Mouse (Mus musculus): ENCODE results near the gene Eps15l1. TPM values are rescaled to one million over a fixed set of nuclear protein-coding genes. Genes with fewer than 3 reads are reported as not detected.
A peak's percentile ranks its signal among the peaks of the same experiment; 100 is the strongest.

Gene Eps15l1
- total RNA-seq, 1 experiment from 2014 or later, result 48.6 TPM

DNA sequence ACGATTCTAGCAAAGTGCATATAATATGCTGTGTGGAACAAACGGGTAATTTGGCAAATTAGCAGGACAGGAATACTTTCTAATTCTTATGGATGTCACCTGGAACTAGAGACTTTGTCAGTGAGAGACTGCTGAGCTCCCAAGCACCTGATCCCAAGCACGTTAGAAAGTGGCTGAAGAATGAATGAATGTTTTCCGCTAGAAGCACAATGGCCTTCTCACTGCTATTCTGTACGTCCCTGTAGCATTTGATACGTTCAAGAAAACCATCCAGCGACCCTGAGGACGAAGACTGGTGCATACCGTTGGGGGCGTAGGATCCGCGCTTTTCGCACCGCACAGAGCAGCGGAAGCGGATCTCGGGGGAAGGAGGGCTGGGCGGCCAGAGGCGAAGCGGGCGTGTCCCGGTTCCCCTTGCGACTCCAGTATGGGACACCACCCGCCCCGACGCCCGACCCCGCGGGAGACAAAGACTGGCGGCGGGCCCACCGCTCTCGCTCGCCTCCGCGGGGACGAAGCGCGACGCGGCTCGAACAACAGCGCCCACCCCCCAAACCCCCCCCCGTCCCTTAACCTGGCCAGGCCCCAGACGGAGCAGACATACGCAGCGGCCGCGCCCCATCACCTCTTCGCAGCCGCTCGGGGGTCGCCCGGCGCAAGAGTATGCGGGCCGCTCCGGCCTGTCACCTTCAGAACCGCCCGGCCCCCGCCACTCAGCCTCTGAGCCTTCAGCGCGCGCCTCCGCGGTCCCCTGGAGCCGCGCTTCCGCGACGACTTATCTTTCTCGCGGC lies 494 bp downstream of the Eps15l1 start:
- 0 out of 2 replicates have a peak, but pooled peaks have one; percentile 24 for ATAC-seq (replicated peaks; ENCODE audit: insufficient number of reproducible peaks, low FRiP score, low TSS enrichment, poor library complexity, severe bottlenecking)

DNA sequence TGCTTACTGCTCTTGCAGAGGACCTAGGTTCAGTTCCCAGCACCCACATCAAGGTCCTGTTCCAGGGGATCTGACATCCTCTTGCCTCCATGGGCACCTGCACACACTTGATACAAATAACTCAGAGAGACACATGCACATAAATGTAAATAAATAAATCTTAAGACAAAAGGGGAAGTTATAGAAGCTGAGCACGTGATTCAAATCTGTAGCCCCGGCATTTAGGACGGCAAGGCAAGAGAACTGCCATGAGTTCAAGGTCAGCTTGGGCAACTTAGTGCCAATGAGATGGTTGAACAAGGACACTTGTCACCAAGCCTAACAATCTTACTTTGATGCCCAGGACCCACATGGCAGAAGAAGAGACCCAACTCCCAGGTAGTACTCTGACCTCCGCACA lies 3.2 kb downstream of the Eps15l1 start:
- ATAC-seq (replicated peaks; ENCODE audit: insufficient number of reproducible peaks, low FRiP score, low TSS enrichment, poor library complexity, severe bottlenecking), result no peak

DNA sequence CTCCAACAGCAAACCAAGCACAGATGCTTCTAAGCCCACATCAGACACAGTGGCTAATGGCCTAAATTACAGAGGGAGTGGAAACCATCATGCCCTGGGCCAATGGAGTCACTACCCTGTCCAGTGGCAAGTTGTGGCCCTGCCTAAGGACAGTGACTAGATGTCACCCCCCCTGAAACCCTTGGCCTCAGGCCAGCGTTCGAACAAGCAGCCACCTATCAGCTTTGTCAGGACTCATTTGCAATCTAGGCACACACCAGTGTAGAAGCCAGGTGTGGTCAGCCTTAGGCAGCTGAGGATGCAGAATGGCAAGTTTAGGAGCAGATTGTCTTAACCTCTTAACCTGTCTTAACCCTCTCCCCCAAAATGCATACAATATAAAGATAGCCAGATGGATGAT lies 6.0 kb downstream of the Eps15l1 start:
- ATAC-seq (replicated peaks; ENCODE audit: insufficient number of reproducible peaks, low FRiP score, low TSS enrichment, poor library complexity, severe bottlenecking), result no peak

DNA sequence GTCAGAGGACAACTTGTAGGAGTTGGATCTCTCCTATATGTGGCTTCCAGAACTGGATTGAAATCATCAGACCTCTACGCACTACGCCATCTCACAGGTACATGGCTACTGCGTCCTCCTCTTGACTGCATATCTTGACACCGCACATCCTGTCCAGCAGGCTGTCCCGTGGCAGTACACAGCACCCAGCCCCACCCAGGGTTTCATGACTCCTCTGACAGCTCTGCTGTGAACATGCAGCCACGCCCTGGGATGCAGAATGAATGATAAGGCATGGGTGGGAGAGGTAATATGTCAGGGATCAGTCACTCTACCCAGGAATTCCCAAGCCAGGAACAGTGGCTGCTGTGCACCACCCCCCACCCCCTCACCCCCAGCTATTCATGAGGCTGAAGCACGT lies 7.4 kb downstream of the Eps15l1 start:
- ATAC-seq (replicated peaks; ENCODE audit: insufficient number of reproducible peaks, low FRiP score, low TSS enrichment, poor library complexity, severe bottlenecking), result no peak

DNA sequence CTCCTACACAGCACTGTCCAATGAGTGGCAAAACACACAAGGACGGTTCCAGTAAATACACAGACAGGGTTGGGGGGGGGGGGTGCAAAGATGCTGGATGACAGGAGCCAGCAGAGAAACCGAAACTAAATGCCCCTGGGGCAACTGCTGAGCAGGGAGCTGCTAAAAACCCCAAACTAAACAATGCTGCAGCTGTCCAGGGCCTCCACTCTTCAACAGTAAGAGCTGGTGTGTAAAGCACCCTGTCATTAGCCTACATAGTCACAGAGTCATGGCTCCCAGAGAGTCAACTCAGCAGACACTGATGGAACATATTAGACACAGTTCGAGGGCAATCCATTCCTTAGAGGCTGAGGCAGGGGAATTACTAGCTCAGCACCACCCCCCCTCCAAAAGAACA lies 11.8 kb downstream of the Eps15l1 start:
- no peak for ATAC-seq (replicated peaks; ENCODE audit: insufficient number of reproducible peaks, low FRiP score, low TSS enrichment, poor library complexity, severe bottlenecking)

DNA sequence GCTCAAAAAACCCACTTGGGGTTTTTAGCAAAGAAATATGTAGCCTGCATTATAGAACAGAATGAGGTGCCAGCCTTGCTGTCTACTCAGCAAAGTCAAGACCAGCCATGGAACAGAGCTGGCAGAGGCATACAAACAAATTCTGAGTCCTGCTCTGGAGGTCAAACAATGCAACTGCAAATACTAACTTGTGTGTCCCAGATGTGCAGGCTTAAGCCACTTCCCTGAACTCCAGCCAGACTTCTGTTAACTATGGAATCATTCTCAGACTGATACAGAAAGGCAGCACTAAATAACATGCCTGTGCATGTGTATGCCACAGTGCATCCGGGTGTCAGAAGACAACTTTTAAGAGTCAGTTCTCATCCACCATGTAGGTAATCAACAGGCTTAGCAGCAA lies 13.4 kb downstream of the Eps15l1 start:
- no peak for ATAC-seq (replicated peaks; ENCODE audit: insufficient number of reproducible peaks, low FRiP score, low TSS enrichment, poor library complexity, severe bottlenecking)

DNA sequence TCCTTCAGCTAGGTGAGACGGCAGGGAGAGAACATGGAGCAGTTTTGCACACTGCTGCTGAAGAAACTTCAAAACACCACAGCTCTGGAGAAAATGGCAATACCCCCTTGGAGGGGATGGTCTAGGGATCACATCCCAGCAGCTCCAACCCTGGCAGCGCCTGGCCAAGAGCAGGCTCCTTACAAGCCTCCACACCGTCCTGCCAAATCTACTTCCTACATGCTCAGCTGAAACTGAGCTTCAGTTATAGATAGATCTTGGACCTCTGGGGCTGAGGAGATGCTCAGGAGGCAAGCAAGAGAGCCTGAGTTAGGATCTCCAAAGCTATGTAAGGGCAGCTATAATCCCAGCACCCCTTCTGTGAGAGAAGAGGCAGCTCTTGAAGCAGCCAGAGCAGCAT lies 18.3 kb downstream of the Eps15l1 start:
- no peak for ATAC-seq (replicated peaks; ENCODE audit: insufficient number of reproducible peaks, low FRiP score, low TSS enrichment, poor library complexity, severe bottlenecking)

DNA sequence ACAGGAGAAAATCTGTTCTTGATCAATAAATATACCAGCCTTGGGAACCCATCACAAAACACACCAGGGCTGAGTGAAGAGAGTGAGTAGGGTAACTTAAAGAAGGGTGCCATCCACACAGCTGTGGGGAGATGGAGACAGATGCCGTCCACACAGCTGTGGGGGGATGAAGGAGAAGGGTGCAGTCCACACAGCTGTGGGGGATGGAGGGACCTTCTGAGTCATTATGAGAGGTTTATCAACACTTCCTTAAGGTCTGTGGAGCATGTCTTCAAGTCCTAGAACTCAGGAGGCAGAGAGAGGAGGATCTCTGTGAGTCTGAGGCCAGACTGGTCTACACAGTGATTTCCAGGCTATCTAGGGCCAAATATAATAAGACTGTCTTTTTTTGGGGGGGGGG lies 19.9 kb downstream of the Eps15l1 start:
- ATAC-seq (replicated peaks; ENCODE audit: insufficient number of reproducible peaks, low FRiP score, low TSS enrichment, poor library complexity, severe bottlenecking), result no peak

DNA sequence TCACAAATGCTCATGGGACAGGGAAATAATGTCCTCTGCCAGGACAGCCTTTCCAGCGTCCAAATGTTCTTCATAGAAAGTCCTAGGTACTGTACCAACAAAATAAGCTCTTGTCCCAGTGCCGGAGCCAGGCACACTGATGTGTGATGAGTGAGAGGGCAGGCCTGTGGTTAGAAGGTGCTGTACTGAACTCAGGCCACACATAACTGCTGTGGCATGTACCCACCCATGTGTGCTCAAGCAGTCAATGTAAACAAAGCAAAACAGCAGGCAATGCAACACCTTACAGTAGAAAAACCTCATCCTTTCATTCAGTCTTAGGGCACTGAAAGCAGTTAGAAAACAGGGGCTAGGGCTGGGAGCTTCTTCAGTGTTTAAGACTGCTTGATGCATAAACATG lies 35.5 kb downstream of the Eps15l1 start:
- ATAC-seq (replicated peaks; ENCODE audit: insufficient number of reproducible peaks, low FRiP score, low TSS enrichment, poor library complexity, severe bottlenecking), result no peak

DNA sequence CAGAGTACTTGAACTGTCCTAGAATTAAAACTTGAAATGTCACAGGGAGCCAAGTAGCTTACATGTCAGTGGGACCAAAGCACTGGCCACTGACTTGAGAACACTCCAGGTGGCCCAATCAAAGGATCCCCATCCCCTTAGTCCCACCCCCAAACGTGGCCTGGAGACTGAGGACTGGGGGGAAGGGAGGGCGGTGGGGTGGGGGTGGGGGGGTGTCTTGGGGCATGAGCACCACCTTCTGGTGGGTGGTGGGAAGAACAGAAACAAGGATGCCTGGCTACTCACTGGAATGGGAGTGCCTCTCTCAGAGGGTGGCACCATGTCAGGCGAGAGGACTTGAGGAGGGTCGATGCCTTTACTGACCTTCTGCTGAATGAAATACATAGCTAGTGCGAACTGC lies 38.9 kb downstream of the Eps15l1 start:
- no peak for ATAC-seq (replicated peaks; ENCODE audit: insufficient number of reproducible peaks, low FRiP score, low TSS enrichment, poor library complexity, severe bottlenecking)

DNA sequence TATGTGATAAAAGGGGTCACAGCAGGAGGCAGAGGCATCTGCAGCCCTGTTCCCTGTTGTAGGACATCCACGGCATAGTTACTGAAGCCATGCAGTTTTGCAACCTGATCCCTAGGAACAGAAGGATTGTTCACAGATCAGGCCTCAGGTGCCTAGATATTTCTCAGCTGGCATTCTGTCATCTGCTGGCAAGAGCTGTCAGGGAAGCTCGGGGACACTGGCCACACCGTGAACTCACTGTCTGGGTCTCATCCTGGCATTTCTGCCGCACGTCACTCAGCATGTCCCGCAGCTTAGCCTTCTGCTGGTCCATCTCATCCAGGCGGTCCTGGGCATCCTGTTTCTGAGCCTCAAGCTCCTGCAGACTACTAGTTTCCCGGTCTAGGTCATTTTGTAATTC lies 40.6 kb downstream of the Eps15l1 start:
- ATAC-seq (replicated peaks; ENCODE audit: insufficient number of reproducible peaks, low FRiP score, low TSS enrichment, poor library complexity, severe bottlenecking), result no peak

DNA sequence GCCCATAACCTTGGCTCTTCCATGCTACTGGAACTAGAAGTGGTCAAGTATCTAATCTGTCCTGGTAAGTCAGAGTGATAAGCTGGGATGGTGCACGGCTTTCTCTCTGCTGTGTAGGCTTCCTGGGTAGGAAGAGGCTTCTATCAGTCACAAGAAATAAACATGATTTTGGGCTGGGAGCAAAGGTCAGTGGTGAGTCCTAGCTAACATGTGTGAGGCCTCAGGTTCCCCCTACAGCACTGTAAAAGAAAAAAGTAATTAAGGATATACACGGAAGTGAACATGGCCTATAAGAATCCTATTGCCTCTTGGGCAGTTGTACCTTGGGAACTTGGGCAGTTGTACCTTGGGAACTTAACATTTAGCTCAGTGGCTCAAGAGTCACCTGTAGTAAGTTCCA lies 44.4 kb downstream of the Eps15l1 start:
- no peak for ATAC-seq (replicated peaks; ENCODE audit: insufficient number of reproducible peaks, low FRiP score, low TSS enrichment, poor library complexity, severe bottlenecking)

DNA sequence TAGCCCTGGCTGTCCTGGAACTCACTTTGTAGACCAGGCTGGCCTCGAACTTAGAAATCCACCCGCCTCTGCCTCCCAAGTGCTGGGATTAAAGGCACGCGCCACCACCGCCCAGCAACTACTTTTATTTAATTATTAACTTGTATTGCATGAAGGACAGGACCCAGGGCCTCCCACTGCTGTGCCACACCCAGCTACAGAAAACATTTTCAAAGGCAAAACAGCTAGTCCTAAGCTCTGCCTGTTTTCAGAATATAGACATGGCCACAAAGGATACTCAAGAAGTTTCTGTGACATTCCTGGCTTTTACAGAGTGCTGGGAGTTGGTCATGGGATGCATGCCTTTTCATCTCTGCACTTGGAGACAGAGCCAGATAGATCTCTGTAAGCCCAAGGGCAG lies 45.0 kb downstream of the Eps15l1 start:
- no peak for ATAC-seq (replicated peaks; ENCODE audit: insufficient number of reproducible peaks, low FRiP score, low TSS enrichment, poor library complexity, severe bottlenecking)

DNA sequence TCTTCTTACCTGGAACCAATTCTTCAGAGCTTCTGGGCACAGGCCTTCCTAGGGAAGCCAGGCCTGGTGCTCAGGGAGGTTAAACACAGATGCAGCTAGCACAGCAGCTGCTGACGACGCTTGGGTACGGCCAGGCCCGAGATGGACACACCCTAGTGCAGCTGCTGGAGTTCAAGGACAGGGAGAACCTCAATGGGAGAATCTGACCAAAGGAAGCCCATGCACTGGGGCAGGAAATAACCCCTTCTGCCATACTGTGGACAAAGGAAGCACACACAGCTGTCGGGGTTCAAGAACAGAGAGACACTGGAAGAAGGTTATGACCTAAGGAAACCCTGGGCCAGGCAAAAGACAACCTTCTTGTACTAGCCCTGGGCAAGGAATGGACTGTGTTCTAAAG lies 46.1 kb downstream of the Eps15l1 start:
- no peak for ATAC-seq (replicated peaks; ENCODE audit: insufficient number of reproducible peaks, low FRiP score, low TSS enrichment, poor library complexity, severe bottlenecking)

DNA sequence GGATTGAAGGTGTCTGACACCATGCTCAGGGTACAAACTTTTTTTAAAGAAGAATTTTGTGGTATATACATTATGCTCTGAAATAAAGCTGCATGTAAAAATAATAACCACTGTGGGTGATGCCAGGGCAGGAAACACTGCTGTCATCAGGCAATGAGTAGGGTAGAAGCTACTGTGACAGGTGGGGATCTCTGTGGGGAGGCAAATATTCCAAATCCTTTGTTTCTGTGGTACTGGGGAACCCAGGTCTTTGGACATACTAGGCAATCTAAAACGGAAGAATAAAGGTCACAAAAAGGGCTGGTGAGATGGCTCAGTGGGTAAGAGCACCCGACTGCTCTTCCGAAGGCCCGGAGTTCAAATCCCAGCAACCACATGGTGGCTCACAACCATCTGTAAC lies 48.9 kb downstream of the Eps15l1 start:
- no peak for ATAC-seq (replicated peaks; ENCODE audit: insufficient number of reproducible peaks, low FRiP score, low TSS enrichment, poor library complexity, severe bottlenecking)

DNA sequence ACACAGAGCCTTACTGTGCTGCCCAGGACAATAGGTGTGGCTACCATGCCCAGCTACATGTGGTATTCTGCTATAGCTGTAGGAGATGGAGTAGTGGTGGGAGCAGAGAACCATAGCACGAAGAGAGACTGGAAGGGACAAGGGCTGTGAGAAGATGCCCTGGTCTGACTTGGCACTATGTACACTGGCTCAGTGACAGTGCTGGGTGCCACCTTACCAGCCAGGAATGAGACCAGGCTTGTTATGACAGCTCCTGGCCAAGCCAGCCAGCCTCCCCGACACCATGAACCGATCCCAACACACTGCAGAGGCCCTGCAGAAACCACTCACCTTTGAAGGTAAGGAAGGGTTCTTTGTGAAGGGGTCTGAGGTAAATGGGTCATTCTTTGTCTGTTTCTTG lies 49.9 kb downstream of the Eps15l1 start:
- ATAC-seq (replicated peaks; ENCODE audit: insufficient number of reproducible peaks, low FRiP score, low TSS enrichment, poor library complexity, severe bottlenecking), result no peak

DNA sequence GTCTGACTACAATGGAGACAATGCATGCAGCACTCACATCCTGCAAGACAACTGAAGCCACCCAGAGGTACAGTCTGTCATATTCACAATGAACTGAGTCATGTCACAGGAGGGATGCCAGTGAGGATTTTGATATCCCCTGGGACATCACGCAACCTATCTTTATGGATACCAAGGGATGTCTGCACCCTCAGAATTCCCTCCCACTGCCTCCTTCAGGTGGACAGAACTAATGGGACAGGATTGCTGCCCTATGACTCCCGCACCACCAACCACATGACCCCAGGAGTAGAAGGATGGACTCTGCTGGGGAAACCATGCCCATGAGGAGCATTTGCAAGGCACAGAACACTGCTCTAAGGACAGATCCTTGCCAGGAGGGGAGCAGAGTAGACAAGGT lies 54.8 kb downstream of the Eps15l1 start:
- no peak for ATAC-seq (replicated peaks; ENCODE audit: insufficient number of reproducible peaks, low FRiP score, low TSS enrichment, poor library complexity, severe bottlenecking)

DNA sequence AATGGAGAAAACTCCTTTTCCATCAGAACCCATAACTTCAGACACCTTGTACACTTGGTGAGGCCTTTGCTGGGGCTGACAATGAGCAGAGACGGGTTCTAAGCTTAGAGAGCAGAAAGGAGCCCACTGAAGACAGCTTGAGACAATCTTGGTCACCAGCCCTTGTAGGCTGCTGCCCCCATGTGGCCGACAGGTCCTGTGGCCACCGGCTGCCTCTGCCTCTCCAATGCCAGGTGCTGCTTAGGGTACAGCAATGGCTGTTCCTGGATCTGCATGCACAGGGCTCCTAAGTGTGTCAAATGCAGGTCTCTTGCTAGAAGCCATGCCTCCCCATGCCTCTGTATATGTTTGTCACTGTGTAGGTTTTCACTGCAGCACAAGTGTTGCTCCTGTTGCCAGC lies 55.4 kb downstream of the Eps15l1 start:
- ATAC-seq (replicated peaks; ENCODE audit: insufficient number of reproducible peaks, low FRiP score, low TSS enrichment, poor library complexity, severe bottlenecking), result peak; percentile 72

DNA sequence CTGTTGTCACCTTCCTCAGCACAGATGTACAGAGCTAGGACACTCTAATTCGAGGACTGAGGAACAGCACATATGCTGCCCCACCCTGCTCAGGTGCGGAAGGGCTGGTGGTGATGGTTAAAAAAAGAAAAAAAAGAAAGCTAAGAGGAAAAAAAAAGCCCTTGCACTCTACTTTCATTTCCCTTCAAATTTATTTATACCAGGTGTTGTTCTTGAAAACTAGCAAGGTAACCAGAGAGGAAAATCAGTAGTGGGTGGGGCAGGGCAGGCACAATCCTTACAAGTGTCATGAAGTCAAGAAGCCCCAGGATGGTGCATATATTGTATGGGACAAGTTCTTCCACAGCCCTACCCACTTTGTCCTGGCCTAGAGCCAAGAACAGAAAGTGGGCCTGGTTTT lies 56.2 kb downstream of the Eps15l1 start:
- no peak for ATAC-seq (replicated peaks; ENCODE audit: insufficient number of reproducible peaks, low FRiP score, low TSS enrichment, poor library complexity, severe bottlenecking)

DNA sequence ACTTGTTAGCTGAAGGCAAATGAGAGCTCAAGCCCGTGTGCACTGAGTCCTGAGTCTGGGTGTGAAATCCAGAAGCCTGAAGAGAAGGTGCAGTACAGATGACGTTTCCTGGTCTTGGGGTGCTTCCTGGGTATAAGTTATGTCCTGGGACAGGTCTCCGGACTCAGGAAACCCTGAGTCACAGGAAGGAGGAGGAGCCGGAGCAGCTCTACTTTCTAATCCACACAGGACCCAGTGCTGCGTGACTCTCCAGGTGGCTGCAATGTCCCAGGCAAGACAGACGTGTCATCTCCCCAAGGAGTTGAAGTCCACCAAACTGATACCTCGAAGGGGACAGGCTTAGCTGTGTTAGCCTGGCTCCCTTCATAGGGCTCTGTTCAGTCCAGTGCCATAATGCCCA lies 57.8 kb downstream of the Eps15l1 start:
- ATAC-seq (replicated peaks; ENCODE audit: insufficient number of reproducible peaks, low FRiP score, low TSS enrichment, poor library complexity, severe bottlenecking), result no peak

DNA sequence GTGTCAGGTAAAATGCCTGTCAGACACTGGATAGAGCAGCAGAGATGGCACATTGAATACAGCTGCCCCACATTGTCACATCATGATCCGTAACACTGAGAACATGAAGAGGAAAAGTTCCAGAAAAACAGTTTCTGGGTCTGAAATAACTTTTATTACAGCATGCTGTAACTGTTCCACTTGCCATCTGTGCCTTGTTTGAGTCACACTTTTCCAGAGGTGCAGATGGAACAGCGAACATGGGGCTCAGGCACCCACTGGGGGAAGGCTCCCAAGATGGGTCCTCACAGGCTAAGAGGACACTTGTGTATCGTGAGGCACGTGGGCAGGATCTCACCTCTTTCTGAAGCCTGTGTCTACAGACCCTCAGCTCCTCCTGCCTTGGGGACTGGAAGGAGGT lies 58.5 kb downstream of the Eps15l1 start:
- ATAC-seq (replicated peaks; ENCODE audit: insufficient number of reproducible peaks, low FRiP score, low TSS enrichment, poor library complexity, severe bottlenecking), result no peak

All from monocyte, adult 5-6 weeks (primary cell).